Mouse (Mus musculus) forebrain, embryonic 11.5 days (tissue): ENCODE results near the gene Gm42957. TPM values are rescaled to one million over a fixed set of nuclear protein-coding genes. Genes with fewer than 3 reads are reported as not detected.
"Not testable (repeated sequence)": the region's sequence is repeated elsewhere in the genome, so short reads cannot be mapped to it uniquely, and the experiment has no call there.

Experiments used
- ATAC-seq: fragments of 200-750 bp; cut with Nextera tagmentation; replicated peaks from 2 replicates; pipeline ENCODE4 v1.8.0; 2017; ENCODE audit warnings: moderate TSS enrichment; ENCODE audit not compliant: low FRiP score
- DNase-seq: peaks from one replicate; pipeline ENCODE4 v3.0.0-alpha.2; 2017; ENCODE audit warnings: low spot score
- H3K27ac ChIP-seq: fragments of 300-500 bp; sonication (generic); 2 replicates; pipeline ENCODE4 v1.5.1; 2014; ENCODE audit warnings: low read depth, low read length
- H3K27me3 ChIP-seq: fragments of 300-500 bp; sonication (generic); 2 replicates; pipeline ENCODE4 v1.6.1; 2014; ENCODE audit warnings: mild to moderate bottlenecking, low read length, mixed read lengths; ENCODE audit not compliant: control insufficient read depth, insufficient read depth
- H3K36me3 ChIP-seq: fragments of 300-500 bp; sonication (generic); 2 replicates; pipeline ENCODE4 v1.6.1; 2014; ENCODE audit warnings: mild to moderate bottlenecking, low read length, moderate library complexity, mixed read lengths; ENCODE audit not compliant: control insufficient read depth, insufficient read depth
- H3K4me1 ChIP-seq: fragments of 300-500 bp; sonication (generic); replicated peaks from 2 replicates; pipeline ENCODE4 v1.6.1; 2014; ENCODE audit warnings: low read length, mixed read lengths; ENCODE audit not compliant: control insufficient read depth, insufficient read depth
- H3K4me2 ChIP-seq: fragments of 300-500 bp; sonication (generic); 2 replicates; pipeline ENCODE4 v1.6.1; 2014; ENCODE audit warnings: low read depth, mild to moderate bottlenecking, low read length, moderate library complexity, mixed read lengths; ENCODE audit not compliant: severe bottlenecking
- H3K4me3 ChIP-seq: fragments of 300-500 bp; sonication (generic); 2 replicates; pipeline ENCODE4 v1.5.1; 2014; ENCODE audit warnings: low read depth, low read length
- H3K9ac ChIP-seq: fragments of 300-500 bp; sonication (generic); 2 replicates; pipeline ENCODE4 v1.6.1; 2014; ENCODE audit warnings: low read length
- H3K9me3 ChIP-seq: fragments of 300-500 bp; sonication (generic); 2 replicates; pipeline ENCODE4 v1.6.1; 2016; ENCODE audit warnings: low read length, mixed read lengths; ENCODE audit not compliant: control insufficient read depth
- WGBS: fragments of 180-500 bp; shearing (Covaris S2); extraction: QIAGEN DNeasy Blood & Tissue Kit; methylation state at CpG from one replicate; pipeline ENCODE4 v1.1.7; 2014; 5-methylcytosine and 5-hydroxymethylcytosine counted together
- polyA plus RNA-seq: library from polyadenylated mRNA; unstranded; fragments of >200 nt; fragmentation: Nextera tagmentation; extraction: Ambion mirVana; gene quantifications from 2 replicates; pipeline ENCODE4 v1.2.1, GENCODE M21; 2014

Gm42957 gene
- polyA plus RNA-seq, 1 experiment from 2014 or later: 0.09 TPM

DNA sequence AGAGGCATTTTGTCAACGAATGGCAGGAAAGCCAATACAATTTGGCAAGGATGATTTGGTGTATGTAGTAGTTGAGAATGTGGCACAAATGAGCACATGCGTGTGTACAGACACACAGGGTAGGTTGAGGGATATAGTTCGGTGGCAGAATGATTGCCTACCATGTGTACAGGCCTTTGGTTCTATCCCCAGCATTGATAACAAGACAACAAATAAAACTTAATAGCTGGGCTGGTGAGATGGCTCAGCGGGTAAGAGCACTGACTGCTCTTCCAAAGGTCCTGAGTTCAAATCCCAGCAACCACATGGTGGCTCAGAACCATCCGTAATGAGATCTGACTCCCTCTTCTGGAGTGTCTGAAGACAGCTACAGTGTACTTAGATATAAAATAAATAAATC lies 50.8 kb downstream of the Gm42957 start:
- not testable (repeated sequence) for H3K4me3 ChIP-seq, H3K27me3 ChIP-seq, H3K27ac ChIP-seq, H3K9me3 ChIP-seq, H3K36me3 ChIP-seq, H3K4me1 ChIP-seq, H3K4me2 ChIP-seq, ATAC-seq, H3K9ac ChIP-seq, DNase-seq
- WGBS: 95% methylated on average over 5 of the region's 5 CpGs

DNA sequence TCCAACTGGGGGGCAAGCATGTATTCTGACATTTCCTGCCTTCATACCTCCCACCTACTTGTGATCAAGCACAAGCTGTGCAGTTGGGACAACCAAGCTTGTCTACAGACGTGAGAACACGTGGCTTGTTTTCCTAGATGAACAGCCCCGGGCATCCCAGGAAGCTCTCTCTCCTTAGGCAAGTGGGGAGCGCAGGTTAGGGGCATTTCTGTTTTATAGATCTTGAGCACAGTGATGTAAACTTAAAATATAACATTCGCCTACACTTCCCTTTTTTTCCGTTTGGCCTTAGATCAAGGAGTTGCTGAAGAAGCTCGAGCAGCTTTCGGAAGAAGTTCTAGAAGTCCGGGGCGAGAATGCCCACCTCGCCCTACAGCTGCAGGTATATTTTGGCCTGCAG lies 53.6 kb downstream of the Gm42957 start:
- Histone ChIP-seq H3K9me3 (no peaks in the 10 kb centered on the region), H3K4me1 (no peaks in the 10 kb centered on the region), H3K27ac (no peak overlapping the region), H3K9ac (no peak overlapping the region), H3K27me3 (no peaks in the 10 kb centered on the region), H3K4me3 (no peak overlapping the region), H3K4me2 (no peak overlapping the region), H3K36me3 (no peaks in the 10 kb centered on the region)
- no peak for ATAC-seq
- DNase-seq: no peak
- WGBS: 89% methylated on average over 11 of the region's 11 CpGs

DNA sequence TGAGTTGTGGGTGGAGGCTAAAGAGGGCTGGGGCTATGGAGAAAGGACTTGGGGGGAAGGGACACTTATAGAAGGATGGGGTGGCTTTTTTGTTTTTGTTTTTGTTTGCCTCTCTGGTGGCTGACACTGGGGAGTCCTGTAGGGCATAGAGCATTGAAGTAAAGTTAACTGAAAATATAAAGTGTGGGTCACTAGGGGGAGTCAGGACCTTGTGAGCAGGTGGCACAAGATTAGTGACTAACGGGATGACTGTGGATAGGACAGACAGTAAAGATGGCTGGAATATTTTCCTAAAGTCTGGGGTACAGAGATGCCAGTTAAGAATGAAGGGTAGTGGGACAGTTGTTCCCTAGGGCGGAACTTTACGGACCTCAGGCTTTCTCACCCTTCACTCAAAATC lies 55.0 kb downstream of the Gm42957 start:
- no peak overlapping the region for H3K4me3 ChIP-seq
- DNase-seq: no peak
- H3K4me2 ChIP-seq: no peak overlapping the region
- no peaks in the 10 kb centered on the region for H3K27me3 ChIP-seq
- H3K9me3 ChIP-seq: no peaks in the 10 kb centered on the region
- H3K9ac ChIP-seq: no peak overlapping the region
- H3K4me1 ChIP-seq: no peaks in the 10 kb centered on the region
- ATAC-seq: no peak
- H3K36me3 ChIP-seq: no peaks in the 10 kb centered on the region
- H3K27ac ChIP-seq: no peak overlapping the region
- WGBS: 44% methylated on average over 3 of the region's 3 CpGs

DNA sequence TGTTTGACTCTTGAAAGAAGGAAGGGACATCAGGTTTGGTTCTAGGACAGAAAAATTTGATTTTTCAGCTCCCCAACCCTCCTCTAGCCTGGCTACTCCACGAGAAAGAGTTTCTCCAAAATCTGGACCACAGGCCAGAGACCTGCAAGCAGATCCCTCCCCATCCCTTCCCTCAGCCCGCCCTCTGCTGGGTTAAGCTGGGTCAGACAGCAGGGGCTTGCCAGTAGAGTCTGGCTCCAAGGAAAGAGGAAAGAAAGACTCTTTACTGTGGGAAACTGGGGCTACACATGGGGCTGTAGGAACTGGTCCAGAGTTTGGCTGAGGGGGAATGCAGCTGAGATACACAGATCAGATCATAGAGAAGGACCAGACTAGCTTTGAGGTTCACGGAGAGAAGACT lies 57.2 kb downstream of the Gm42957 start:
- H3K4me3 ChIP-seq: no peak overlapping the region
- no peaks in the 10 kb centered on the region for H3K9me3 ChIP-seq
- H3K4me2 ChIP-seq: no peak overlapping the region
- no peaks in the 10 kb centered on the region for H3K36me3 ChIP-seq
- ATAC-seq (no peak), DNase-seq (peak; percentile 66)
- WGBS: 9% methylated on average over 3 of the region's 3 CpGs
- H3K9ac ChIP-seq: no peak overlapping the region
- H3K27me3 ChIP-seq: no peaks in the 10 kb centered on the region
- H3K4me1 ChIP-seq: no peaks in the 10 kb centered on the region
- no peak overlapping the region for H3K27ac ChIP-seq

DNA sequence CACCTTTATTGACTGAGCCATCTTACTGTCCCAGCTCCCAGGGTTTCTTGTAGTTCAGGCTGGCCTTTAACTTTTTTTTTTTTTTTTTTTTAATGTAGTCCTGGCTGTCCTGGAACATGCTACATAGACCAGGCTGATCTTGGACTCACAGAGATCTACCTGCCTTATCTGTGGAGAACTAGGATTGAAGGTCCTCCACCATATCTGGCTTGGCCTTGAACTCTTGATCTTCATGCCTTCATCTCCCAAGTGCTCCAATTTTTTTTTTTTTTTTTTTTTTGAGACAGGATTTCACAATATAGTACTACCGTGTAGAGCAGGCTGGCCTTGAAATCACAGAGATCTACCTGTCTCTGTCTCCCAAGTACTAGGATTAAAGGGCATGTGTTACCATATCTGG lies 58.3 kb downstream of the Gm42957 start:
- no peak overlapping the region for H3K4me3 ChIP-seq
- H3K4me2 ChIP-seq: no peak overlapping the region
- H3K4me1 ChIP-seq: no peaks in the 10 kb centered on the region
- WGBS: 87% methylated on average over 1 of the region's 1 CpGs
- no peak for DNase-seq
- no peak overlapping the region for H3K9ac ChIP-seq
- H3K27me3 ChIP-seq: no peaks in the 10 kb centered on the region
- ATAC-seq: no peak
- H3K27ac ChIP-seq: no peak overlapping the region
- H3K9me3 ChIP-seq: no peaks in the 10 kb centered on the region
- no peaks in the 10 kb centered on the region for H3K36me3 ChIP-seq

DNA sequence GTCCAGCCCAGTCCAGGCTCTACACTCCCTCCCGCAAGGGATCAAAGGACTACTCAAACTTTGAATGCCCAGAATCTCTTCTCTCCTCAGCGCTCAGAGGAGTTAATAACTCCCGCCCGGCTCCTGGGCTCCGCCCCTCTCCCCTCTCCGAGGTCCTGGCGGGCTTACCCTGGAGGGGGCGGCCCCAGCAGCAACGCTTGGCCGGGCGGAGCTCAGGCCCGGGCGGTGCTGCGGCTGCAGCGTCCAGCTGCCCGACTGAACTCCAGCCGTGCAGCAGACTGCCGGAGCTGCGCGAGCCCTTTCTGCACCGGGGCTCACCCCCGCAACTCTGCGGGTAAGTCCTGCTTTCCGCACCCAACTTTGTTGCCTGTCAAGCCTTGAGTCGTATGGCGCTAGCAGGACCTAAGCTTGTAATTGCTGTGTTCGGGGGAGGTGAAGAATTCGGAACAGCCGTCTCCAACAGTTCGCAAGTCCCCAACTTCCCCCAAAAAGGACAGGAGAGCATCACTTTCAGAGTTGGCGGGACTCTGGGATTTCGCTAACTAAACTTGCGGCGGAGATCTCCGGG lies 61.0 kb downstream of the Gm42957 start, which contains the start of gene Pias3:
Gene Pias3 (plus strand): TSS at position 187 of the 568 bp plus-strand sequence.
- DNase-seq: peak; percentile 90
- Histone ChIP-seq H3K4me2 (peak within 1 kb of the TSS; percentile 59), H3K27me3 (no peaks in the 10 kb centered on the region), H3K36me3 (no peaks in the 10 kb centered on the region), H3K4me1 (no peaks in the 10 kb centered on the region), H3K27ac (peak within 1 kb of the TSS; percentile 90), H3K4me3 (peak within 1 kb of the TSS; percentile 82), H3K9me3 (no peaks in the 10 kb centered on the region), H3K9ac (peak within 1 kb of the TSS; percentile 90)
- ATAC-seq: peak; percentile 83
- WGBS: under 1% methylated on average over 35 of the region's 35 CpGs

DNA sequence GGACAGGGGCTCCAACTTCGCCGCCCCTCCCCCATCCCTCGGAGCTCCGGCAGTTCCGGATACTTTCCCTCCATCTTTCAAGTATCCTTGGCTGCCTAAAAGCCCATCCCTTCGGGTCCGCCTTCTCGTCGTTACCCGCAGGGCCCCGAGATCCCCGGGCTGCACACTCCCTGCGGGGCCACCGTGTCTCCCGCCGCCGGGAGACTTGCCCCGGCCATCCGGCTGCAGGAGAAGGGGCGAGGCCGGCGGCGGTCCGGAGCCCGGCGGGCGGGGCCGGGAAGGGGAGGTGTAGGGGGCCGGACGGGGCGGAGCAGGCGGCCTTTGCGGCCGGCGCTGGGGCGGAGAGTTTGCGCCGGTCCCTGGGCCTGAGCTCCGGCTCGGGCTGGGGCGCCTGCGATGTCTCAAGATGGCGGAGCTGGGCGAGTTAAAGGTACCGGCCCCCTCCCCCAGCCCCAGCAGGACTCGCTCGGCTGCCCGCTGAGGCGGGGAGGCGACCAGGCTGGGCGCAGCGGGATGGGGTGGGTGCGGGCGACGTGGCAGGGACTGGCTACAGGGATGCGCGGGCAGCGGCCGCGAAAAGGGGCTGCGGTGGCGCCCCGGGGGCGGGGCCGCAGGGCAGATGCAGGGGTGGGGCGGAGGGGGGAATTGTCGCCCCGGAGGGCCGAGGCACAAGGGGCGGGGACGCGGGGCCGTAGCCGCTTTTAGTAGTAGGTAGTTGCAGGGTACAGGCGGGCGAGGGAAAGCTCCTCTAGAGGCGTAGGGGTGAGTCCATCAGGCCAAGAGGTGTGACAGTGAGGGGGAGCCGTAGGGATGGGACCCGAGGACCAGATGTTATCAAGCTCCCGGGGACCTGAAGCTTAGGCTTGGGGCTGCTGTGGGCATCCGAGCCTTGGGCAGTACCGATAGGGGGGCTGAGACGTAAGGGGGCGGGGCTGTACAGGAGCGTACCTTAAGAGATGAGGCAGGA lies 61.8 kb downstream of the Gm42957 start:
- Histone ChIP-seq H3K9ac (peak overlapping the region; percentile 90), H3K27me3 (no peaks in the 10 kb centered on the region), H3K36me3 (no peaks in the 10 kb centered on the region; the same call in 1 of the 2 replicates), H3K4me3 (peak overlapping the region; percentile 82), H3K4me2 (peak overlapping the region; percentile 59), H3K27ac (peak overlapping the region; percentile 90), H3K4me1 (no peaks in the 10 kb centered on the region), H3K9me3 (no peaks in the 10 kb centered on the region)
- WGBS: under 1% methylated on average over 82 of the region's 85 CpGs
- peak; percentile 90 for ATAC-seq
- DNase-seq: peak; percentile 95

DNA sequence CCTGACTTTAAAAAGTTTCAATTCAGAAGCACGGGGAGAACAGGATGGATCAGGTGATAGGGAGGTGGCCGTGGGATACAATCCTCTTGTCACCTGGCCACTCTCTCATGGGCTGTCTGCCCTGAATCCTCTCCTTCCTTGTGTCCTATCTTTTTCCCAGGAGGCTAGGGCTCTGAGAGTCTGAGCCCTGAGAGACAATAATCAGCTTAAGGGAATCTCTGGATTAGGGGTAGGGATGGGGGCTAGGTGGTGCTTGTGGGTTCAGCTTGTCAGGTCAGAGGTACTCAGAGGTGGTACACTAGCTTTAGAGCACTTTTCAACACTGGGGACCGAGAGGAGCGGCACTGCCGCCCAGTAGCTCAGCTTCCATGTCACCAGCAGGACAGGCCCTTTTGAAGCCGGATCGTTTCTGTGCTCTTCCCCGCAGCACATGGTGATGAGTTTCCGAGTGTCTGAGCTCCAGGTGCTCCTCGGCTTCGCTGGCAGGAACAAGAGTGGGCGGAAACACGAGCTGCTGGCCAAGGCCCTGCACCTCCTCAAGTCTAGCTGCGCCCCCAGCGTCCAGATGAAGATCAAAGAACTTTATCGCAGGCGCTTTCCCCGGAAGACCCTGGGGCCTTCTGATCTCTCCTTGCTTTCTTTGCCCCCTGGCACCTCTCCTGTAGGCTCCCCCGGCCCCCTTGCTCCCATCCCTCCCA lies 63.9 kb downstream of the Gm42957 start:
- Histone ChIP-seq H3K27ac (no peak overlapping the region), H3K9ac (no peak overlapping the region), H3K4me2 (no peak overlapping the region), H3K36me3 (peaks cover 4% of the 10 kb centered on the region; the same call in 1 of the 2 replicates), H3K9me3 (no peaks in the 10 kb centered on the region), H3K4me3 (no peak overlapping the region), H3K4me1 (no peaks in the 10 kb centered on the region), H3K27me3 (no peaks in the 10 kb centered on the region)
- DNase-seq: no peak
- WGBS: 56% methylated on average over 19 of the region's 19 CpGs
- no peak for ATAC-seq
